Mouse (Mus musculus) E14TG2a.4 (cell line): ENCODE measurements around the gene Zfp3.

Experiments used
- CTCF ChIP-seq: conservative IDR thresholded peaks from 2 replicates; pipeline ENCODE4 v1.5.1; 2014; ENCODE audit warnings: low read length
- NANOG ChIP-seq: IDR thresholded peaks from 2 replicates; pipeline ENCODE4 v1.6.1; 2014; ENCODE audit warnings: borderline replicate concordance, low read length, mixed read lengths
- POU5F1 ChIP-seq: IDR thresholded peaks from 2 replicates; pipeline ENCODE4 v1.6.1; 2014; ENCODE audit warnings: low read length, borderline replicate concordance

GRCm38 (mm10) chr11:70792409-70792808 lies 28.4 kb downstream of the Zfp3 start:
- TF ChIP-seq CTCF, result no peak
- TF ChIP-seq NANOG, result no peak
- no peak for TF ChIP-seq POU5F1
